In the genomic region with DNA sequence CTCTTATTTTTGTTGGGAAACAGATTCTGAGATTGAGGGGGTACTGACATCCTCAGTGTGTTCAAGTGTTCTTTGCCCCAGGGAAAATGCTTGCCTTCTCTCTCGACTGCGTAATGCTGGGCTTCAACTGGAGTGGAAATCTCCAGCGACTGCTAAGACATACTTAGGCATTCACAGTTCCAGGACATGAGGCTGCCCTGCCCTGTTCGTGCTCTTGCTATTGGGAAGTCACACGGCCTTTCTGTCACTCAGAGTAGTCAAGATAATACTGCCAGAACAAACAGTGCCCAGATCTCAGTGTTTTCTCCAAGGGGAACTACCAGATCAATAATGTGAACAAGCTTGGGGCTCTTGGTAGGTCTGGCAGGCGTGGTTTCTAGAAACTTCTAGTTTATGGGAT, we compare ENCODE assay signal across 15 mouse cellular contexts.
"Had no signal": no experiment of that assay in that cellular context is flagged by ENCODE, and none has a peak within 500 bp of the region (broad histone marks: within the 10 kb centered on the region; RNA-seq: fewer than 3 reads in every experiment).

No protein-coding gene starts in this region.

- H3K4me1 ChIP-seq: kidney, embryonic 15.5 days; limb, embryonic 10.5 days; liver, embryonic 15.5 days; megakaryocyte, embryonic 14.5 days; midbrain, embryonic 15.5 days; neural tube, embryonic 12.5 days had no signal

- DNase-seq: kidney, postnatal 14 days; lung, adult 2 months; lung, postnatal 10 days; retina, postnatal 1 day; thymus, adult 2 months; thymus, postnatal 25 days had no signal

- H3K27me3 ChIP-seq: kidney, embryonic 15.5 days; liver, embryonic 15.5 days; midbrain, embryonic 15.5 days; neural tube, embryonic 12.5 days had no signal

- H3K36me3 ChIP-seq: kidney, embryonic 15.5 days; limb, embryonic 10.5 days; liver, embryonic 15.5 days; midbrain, embryonic 15.5 days; neural tube, embryonic 12.5 days had no signal

- ATAC-seq: midbrain, embryonic 15.5 days had no signal

- H3K4me2 ChIP-seq: kidney, embryonic 15.5 days; liver, embryonic 11.5 days; liver, embryonic 15.5 days; midbrain, embryonic 11.5 days; midbrain, embryonic 15.5 days; neural tube, embryonic 12.5 days had no signal

- H3K9ac ChIP-seq: kidney, embryonic 15.5 days; liver, embryonic 15.5 days; midbrain, embryonic 15.5 days; neural tube, embryonic 12.5 days had no signal

- H3K9me3 ChIP-seq: kidney, embryonic 15.5 days; limb, embryonic 10.5 days; liver, embryonic 15.5 days; midbrain, embryonic 15.5 days; neural tube, embryonic 12.5 days had no signal

- H3K27ac ChIP-seq: kidney, embryonic 15.5 days; limb, embryonic 10.5 days; liver, embryonic 15.5 days; macrophage; midbrain, embryonic 15.5 days; neural tube, embryonic 12.5 days had no signal

- H3K4me3 ChIP-seq: kidney, embryonic 15.5 days; limb, embryonic 10.5 days; liver, embryonic 15.5 days; megakaryocyte, embryonic 14.5 days; midbrain, embryonic 15.5 days; neural tube, embryonic 12.5 days had no signal
